Mouse (Mus musculus) layer of hippocampus, postnatal 14 days (tissue): ENCODE measurements around the gene Nudcd3. TPM values are rescaled to one million over a fixed set of nuclear protein-coding genes. Genes with fewer than 3 reads are reported as not detected.

ENCODE experiments used
- DNase-seq, 2 experiments: peaks; one replicate each; pipeline ENCODE4 v3.0.0; 2021 to 2022; ENCODE audit warnings: low spot score in 2 of 2, mixed read lengths in 1 of 2
- total RNA-seq, 2 experiments: library from RNA; stranded (reverse); gene quantifications; 2 replicates each; pipeline ENCODE4 v1.2.3; 2021

The Nudcd3 gene
- total RNA-seq, 2 experiments from 2014 or later = 116 to 122 TPM

- peak; percentile 44 to 49 for DNase-seq
Measured at GRCm38 (mm10) chr11:6064215-6065045, 135.8 kb downstream of the Nudcd3 start.

GRCm38 (mm10) chr11:6063501-6064214, 136.6 kb downstream of the Nudcd3 start:
- no peak for DNase-seq

GRCm38 (mm10) chr11:6063065-6063464, 137.2 kb downstream of the Nudcd3 start:
- DNase-seq = no peak

GRCm38 (mm10) chr11:6062329-6062728, 137.9 kb downstream of the Nudcd3 start:
- DNase-seq = no peak

- DNase-seq = no peak
Measured at GRCm38 (mm10) chr11:6061891-6062290, 138.3 kb downstream of the Nudcd3 start.

- DNase-seq = no peak
Measured at GRCm38 (mm10) chr11:6059162-6059561, 141.1 kb downstream of the Nudcd3 start.

Other genes starting within 250 kb of the Nudcd3 start
- gene Ykt6, start 244.7 kb downstream of the Nudcd3 start, total RNA-seq = 10 to 100 TPM; 84.7 to 85.3 TPM
- 1,000 to 10,000 TPM in 1 of 2 experiments, 100 to 1,000 TPM in 1; 997 to 1,016 TPM for gene Camk2b, start 134.1 kb downstream of the Nudcd3 start, total RNA-seq
- gene A730071L15Rik, start 386 bp downstream of the Nudcd3 start, total RNA-seq = under 1 TPM; 0.28 to 0.31 TPM
- gene Npc1l1, start 29.7 kb upstream of the Nudcd3 start, total RNA-seq = under 1 TPM; 0.23 to 0.24 TPM
- 10 to 100 TPM; 44.9 to 47.5 TPM for gene Ddx56, start 67.4 kb upstream of the Nudcd3 start, total RNA-seq
- gene Tmed4, start 74.5 kb upstream of the Nudcd3 start, total RNA-seq = 10 to 100 TPM; 82.4 to 83.1 TPM
- 100 to 1,000 TPM; 252 to 261 TPM for gene Ogdh, start 91.2 kb upstream of the Nudcd3 start, total RNA-seq
- gene Zmiz2, start 188.7 kb upstream of the Nudcd3 start, total RNA-seq = 100 to 1,000 TPM; 165 to 169 TPM
- 1,000 to 10,000 TPM; 1,939 to 1,976 TPM for gene Ppia, start 215.0 kb upstream of the Nudcd3 start, total RNA-seq
- gene H2afv, start 244.0 kb upstream of the Nudcd3 start, total RNA-seq = 10 to 100 TPM; 39.7 to 40.2 TPM